Mouse (Mus musculus): ENCODE measurements around the gene Cdc14b. TPM values are rescaled to one million over a fixed set of nuclear protein-coding genes. Genes with fewer than 3 reads are reported as not detected.

Cdc14b gene
- polyA plus RNA-seq, 1 experiment from 2014 or later = 15.2 TPM

DNA sequence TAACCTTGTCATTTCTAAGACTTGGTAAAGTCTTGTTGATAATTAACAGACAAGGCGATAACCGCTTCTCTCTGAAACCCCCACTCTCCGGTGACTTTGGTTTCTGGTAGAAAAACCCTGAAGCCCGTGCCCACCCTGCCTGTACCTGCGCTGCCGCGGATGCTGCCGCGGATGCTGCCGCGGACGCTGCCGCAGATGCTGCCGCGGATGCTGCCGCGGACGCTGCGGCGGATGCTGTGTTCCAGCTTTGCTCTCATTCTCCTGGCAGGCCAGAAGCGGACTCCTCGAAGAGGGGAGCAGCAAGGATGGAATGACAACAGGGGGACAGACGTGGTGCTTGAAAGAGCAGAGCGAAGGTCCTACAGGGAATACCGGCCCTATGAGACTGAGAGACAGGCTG, 105.3 kb downstream of the Cdc14b start:
- ATAC-seq (ENCODE audit: insufficient number of reproducible peaks, low FRiP score, low TSS enrichment, low read depth) = no peak
- Histone ChIP-seq H3K27me3 (no peaks in the 10 kb centered on the region), H3K36me3 (peaks cover 77% of the 10 kb centered on the region), H3K9me3 (replicated peaks) (peaks cover 58% of the 10 kb centered on the region), H3K27ac (replicated peaks) (no peak overlapping the region), H3K4me3 (replicated peaks) (no peak overlapping the region), H3K4me2 (replicated peaks) (no peak overlapping the region), H3K9ac (no peak overlapping the region), H3K4me1 (no peaks in the 10 kb centered on the region)
- WGBS = 97% methylated on average over 25 of the region's 25 CpGs

DNA sequence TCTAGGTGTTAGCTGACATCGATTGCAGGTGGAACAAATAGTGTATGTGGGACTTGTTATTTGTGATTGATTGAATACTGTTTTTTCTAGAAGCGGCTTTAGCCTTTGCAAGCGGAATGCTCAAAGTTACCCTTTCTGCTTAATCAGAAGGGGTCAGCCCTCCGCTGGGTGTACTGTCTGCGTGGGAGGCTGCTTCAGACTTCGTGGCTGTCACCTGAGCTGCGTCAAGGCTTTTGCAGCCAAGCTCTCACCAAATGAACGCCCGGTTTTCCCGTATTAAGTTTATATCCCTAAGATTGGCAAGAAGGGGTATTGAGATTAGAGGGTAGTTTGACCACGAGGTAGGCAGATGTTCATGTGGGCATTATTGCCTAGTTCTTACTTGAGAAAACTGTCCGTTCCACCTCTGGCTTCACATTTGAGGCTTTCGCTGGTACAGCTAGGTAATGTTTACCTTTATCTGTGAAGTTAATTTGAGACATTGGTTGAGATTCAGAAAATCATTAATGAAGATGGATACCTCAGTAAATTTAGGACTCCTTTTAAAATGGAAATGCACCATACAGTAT, 111.9 kb downstream of the Cdc14b start:
- no peak for ATAC-seq (ENCODE audit: insufficient number of reproducible peaks, low FRiP score, low TSS enrichment, low read depth)
- H3K4me1 ChIP-seq = peaks cover 15% of the 10 kb centered on the region
- H3K4me3 ChIP-seq (replicated peaks) = peak overlapping the region; percentile 78
- H3K36me3 ChIP-seq = peaks cover 14% of the 10 kb centered on the region; the same call in 1 of the 2 replicates
- no peak overlapping the region for H3K27ac ChIP-seq (replicated peaks)
- peaks cover 16% of the 10 kb centered on the region; the same call in 1 of the 2 replicates for H3K9me3 ChIP-seq (replicated peaks)
- 37% methylated on average over 13 of the region's 13 CpGs for WGBS
- peak overlapping the region; percentile 96 for H3K4me2 ChIP-seq (replicated peaks)
- peak overlapping the region; percentile 58; the same call in 1 of the 2 replicates for H3K9ac ChIP-seq
- no peaks in the 10 kb centered on the region for H3K27me3 ChIP-seq

DNA sequence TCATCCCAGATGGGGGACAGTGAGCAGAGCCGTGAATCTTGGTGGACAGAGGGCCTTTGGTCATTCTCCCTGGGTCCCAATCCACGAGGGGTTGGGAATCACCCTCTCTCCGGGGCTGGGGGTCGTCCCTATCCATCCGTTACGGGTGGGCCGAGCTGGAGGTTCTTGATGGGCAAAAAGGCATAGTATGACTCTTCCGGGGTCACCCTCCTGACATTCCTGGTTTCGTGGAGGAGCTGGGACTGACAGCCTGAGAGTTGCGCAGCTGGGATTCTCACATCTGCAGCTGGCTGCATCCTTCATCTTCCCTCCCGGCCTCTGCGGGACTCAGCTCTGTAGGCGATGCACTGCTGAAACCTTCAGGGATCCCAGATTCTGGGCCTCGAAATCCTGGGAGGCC, 112.5 kb downstream of the Cdc14b start:
- H3K4me2 ChIP-seq (replicated peaks) = peak overlapping the region; percentile 96
- peak overlapping the region; percentile 58 for H3K9ac ChIP-seq
- no peak overlapping the region for H3K27ac ChIP-seq (replicated peaks)
- H3K4me1 ChIP-seq = peaks cover 15% of the 10 kb centered on the region
- H3K36me3 ChIP-seq = peaks cover 13% of the 10 kb centered on the region; the same call in 1 of the 2 replicates
- H3K27me3 ChIP-seq = no peaks in the 10 kb centered on the region
- H3K4me3 ChIP-seq (replicated peaks) = peak overlapping the region; percentile 78
- ATAC-seq (ENCODE audit: insufficient number of reproducible peaks, low FRiP score, low TSS enrichment, low read depth) = no peak
- 3% methylated on average over 14 of the region's 14 CpGs for WGBS
- H3K9me3 ChIP-seq (replicated peaks) = peaks cover 14% of the 10 kb centered on the region; the same call in 1 of the 2 replicates

DNA sequence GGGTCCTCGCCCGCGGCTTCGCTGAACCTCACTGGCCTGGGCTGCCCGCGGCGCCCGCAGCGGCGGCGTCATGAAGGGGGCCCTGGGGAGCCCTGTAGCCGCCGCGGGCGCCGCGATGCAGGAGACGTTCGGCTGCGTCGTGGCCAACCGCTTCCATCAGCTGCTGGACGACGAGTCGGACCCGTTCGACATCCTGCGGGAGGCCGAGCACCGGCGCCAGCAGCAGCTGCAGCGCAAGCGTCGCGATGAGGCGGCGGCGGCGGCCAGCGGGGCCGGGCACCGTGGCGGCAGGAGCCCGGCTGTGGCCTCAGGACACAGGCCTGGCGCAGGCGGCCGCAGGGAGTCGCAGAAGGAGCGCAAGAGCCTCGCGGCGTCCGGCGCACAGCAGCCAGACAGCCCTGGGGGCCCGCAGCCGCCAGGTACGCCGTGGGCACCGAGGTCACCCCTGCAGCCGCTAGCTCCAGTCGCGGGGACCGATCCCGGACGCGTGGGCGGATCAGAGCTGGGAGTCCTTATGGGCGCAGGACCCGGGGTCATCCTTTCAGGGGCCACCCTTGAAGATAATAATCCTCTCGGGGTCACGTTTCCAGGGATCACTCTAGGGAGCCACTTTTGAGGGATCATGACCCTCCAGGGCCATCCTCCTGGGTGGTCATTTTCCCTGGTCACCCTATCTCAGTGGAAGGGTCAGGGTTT, 113.0 kb downstream of the Cdc14b start:
- Histone ChIP-seq H3K4me3 (replicated peaks) (peak overlapping the region; percentile 78), H3K27ac (replicated peaks) (peak overlapping the region; percentile 85), H3K9ac (peak overlapping the region; percentile 58), H3K36me3 (peaks cover 10% of the 10 kb centered on the region; the same call in 1 of the 2 replicates), H3K4me1 (peaks cover 15% of the 10 kb centered on the region), H3K4me2 (replicated peaks) (peak overlapping the region; percentile 96), H3K9me3 (replicated peaks) (peaks cover 8% of the 10 kb centered on the region; the same call in 1 of the 2 replicates), H3K27me3 (no peaks in the 10 kb centered on the region)
- ATAC-seq (ENCODE audit: insufficient number of reproducible peaks, low FRiP score, low TSS enrichment, low read depth) = peak; percentile 59
- under 1% methylated on average over 71 of the region's 71 CpGs for WGBS

DNA sequence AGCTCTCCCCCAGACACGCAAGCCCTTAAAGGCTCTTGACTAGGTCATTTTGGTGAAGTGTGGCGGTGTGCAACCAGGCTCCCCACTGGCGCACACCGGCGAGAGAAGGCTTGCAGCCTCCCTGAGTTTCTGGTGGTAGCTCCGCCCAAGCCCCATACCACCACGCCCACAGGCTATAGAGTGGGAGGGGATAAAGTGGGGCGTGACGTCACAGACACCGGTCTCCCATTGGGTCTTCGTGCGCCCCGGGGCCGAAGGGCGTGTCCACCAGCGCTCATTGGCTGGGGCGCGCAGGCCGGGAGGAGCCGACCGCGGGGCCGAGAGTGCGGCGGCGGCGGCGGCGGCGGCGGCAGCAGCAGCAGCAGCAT, 113.6 kb downstream of the Cdc14b start, which contains the start of gene Habp4:
Habp4 (plus strand) TSS at position 277 of the 368 bp plus-strand sequence.
- Histone ChIP-seq H3K9ac (peak within 1 kb of the TSS; percentile 58), H3K27me3 (no peaks in the 10 kb centered on the region), H3K36me3 (peaks cover 6% of the 10 kb centered on the region; the same call in 1 of the 2 replicates), H3K27ac (replicated peaks) (peak within 1 kb of the TSS; percentile 85), H3K9me3 (replicated peaks) (0 out of 2 replicates have a peak, but pooled peaks cover 4% of the 10 kb centered on the region), H3K4me2 (replicated peaks) (peak within 1 kb of the TSS; percentile 96), H3K4me1 (peaks cover 15% of the 10 kb centered on the region), H3K4me3 (replicated peaks) (peak within 1 kb of the TSS; percentile 78)
- ATAC-seq (ENCODE audit: insufficient number of reproducible peaks, low FRiP score, low TSS enrichment, low read depth) = peak; percentile 100
- WGBS = under 1% methylated on average over 31 of the region's 31 CpGs

DNA sequence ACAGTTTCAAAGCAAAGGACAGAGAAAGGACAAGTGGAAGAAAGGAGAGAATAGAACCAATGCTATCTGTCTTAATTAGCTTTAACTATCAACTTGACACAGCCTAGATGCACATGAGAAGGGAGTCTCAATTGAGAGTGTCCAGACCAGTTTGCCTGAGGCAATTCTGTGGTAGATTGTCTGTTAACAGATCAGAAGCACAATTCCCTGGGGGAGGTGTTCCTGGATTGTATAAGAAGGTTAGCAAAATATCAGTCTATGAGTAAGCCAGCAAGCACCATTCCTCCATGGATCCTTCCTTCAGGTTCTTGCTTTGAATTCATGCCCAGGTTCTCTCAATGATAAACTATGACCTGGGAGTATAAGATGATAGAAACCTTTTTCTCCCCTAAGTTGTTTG, 118.1 kb downstream of the Cdc14b start:
- Histone ChIP-seq H3K27ac (replicated peaks) (no peak overlapping the region), H3K9me3 (replicated peaks) (no peaks in the 10 kb centered on the region), H3K4me3 (replicated peaks) (no peak overlapping the region), H3K4me2 (replicated peaks) (no peak overlapping the region), H3K27me3 (no peaks in the 10 kb centered on the region), H3K4me1 (peaks cover 18% of the 10 kb centered on the region), H3K9ac (no peak overlapping the region), H3K36me3 (no peaks in the 10 kb centered on the region)
- ATAC-seq (ENCODE audit: insufficient number of reproducible peaks, low FRiP score, low TSS enrichment, low read depth) = no peak

DNA sequence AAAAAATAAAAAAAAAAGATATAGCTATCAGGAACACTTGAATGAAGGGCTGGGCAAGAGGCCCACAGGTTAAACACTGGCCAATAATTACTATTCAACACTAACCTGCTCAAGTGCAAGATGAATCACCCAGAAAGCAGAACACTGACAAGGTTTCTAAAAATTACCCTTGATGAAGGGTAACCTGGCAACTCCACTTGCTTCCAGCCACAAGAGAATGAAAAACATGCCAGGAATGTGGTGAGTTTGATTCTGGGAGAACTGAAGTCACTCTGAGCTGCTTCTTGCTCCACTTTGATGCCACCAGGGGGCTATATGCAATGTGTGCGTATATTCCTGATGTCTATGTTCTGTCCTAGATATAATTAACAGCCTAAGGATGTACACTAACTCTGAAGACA, 119.9 kb downstream of the Cdc14b start:
- no peak overlapping the region for H3K4me3 ChIP-seq (replicated peaks)
- no peaks in the 10 kb centered on the region for H3K9me3 ChIP-seq (replicated peaks)
- peaks cover 23% of the 10 kb centered on the region for H3K4me1 ChIP-seq
- H3K36me3 ChIP-seq = no peaks in the 10 kb centered on the region
- no peak for ATAC-seq (ENCODE audit: insufficient number of reproducible peaks, low FRiP score, low TSS enrichment, low read depth)
- H3K27me3 ChIP-seq = no peaks in the 10 kb centered on the region
- no peak overlapping the region for H3K9ac ChIP-seq
- H3K27ac ChIP-seq (replicated peaks) = no peak overlapping the region
- 9% methylated on average over 1 of the region's 1 CpGs for WGBS
- H3K4me2 ChIP-seq (replicated peaks) = no peak overlapping the region

DNA sequence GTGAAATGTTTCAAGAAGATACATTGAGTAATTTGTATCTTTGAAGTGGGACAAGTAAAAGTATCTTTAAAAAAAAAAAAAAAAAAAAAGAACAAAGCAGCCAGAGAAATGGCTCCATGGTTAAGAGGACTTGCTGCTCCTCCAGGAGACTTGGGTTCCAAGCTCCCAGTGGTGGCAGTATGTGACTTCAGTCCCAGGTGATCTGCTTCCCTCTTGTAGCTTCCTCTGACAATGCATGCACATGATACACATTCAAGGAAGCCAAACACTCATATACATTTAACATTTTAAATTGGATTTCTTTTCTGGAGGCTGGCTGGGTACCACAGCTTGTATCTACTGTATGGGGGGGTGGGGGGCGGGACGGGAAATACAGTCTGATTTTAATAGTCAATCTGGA, 120.4 kb downstream of the Cdc14b start:
- Histone ChIP-seq H3K36me3 (no peaks in the 10 kb centered on the region), H3K4me2 (replicated peaks) (no peak overlapping the region), H3K9ac (no peak overlapping the region), H3K9me3 (replicated peaks) (no peaks in the 10 kb centered on the region), H3K4me3 (replicated peaks) (no peak overlapping the region), H3K4me1 (peaks cover 27% of the 10 kb centered on the region), H3K27me3 (no peaks in the 10 kb centered on the region), H3K27ac (replicated peaks) (no peak overlapping the region)
- 47% methylated on average over 2 of the region's 2 CpGs for WGBS
- ATAC-seq (ENCODE audit: insufficient number of reproducible peaks, low FRiP score, low TSS enrichment, low read depth) = no peak

DNA sequence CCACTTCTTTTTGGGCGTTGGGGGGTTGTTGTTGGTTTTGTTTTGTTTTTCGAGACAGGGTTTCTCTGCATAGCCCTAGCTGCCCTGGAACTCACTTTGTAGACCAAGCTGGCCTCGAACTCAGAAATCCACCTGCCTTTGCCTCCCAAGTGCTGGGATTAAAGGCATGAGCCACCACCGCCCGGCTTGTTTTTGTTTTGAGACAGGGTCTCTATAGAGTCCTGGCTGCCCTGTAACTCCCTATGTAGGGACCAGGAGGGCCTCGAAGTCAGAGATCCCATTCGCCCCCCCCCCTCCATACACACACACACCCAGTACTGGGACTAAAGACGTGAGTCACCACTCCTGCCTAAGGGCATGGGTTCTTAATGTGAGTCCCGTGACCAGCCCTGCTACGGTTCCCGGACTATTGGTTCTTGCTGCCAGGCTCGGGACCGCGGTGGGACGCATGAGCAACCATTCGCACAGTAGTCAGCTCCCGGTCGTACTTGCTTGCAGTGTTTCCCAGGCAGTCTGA, 121.3 kb downstream of the Cdc14b start:
- Histone ChIP-seq H3K4me1 (peaks cover 27% of the 10 kb centered on the region), H3K27ac (replicated peaks) (peak overlapping the region; percentile 65), H3K9me3 (replicated peaks) (no peaks in the 10 kb centered on the region), H3K27me3 (no peaks in the 10 kb centered on the region), H3K4me3 (replicated peaks) (peak overlapping the region; percentile 93), H3K36me3 (no peaks in the 10 kb centered on the region), H3K9ac (peak overlapping the region; percentile 12; the same call in 1 of the 2 replicates), H3K4me2 (replicated peaks) (peak overlapping the region; percentile 97)
- ATAC-seq (ENCODE audit: insufficient number of reproducible peaks, low FRiP score, low TSS enrichment, low read depth) = peak; percentile 17
- WGBS = under 1% methylated on average over 17 of the region's 18 CpGs

DNA sequence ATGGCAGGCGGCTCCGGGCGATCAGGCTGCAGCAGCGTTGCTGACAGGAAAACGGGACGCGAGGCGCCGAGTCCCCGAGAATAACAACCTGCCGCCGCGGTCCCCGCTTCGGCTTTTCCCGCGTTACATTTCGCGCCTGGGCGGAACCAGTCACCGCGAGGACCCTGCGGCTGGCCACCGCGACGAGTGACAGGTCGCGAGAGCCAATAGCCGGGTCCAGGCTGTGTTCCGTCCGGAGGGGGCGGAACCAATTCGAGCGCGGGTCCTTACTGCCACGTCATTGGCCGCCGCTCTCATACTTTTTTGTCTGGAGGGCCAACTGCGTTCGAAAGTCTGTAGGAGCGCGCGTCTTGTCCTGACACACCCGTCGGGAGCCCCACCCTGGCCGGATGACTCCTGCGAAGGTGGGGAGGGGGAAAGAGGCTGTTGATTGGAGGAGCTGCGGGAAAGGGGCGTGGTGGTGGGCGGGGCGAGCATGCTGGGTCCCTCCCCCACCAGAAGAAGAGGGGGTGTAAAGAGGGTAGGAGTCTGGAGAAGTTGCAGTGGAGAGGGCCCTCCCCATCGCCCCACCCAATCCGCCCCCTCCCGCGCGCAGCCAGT, 121.9 kb downstream of the Cdc14b start, which contains the start of gene Zfp367:
Zfp367 (minus strand) TSS at position 120 of the 600 bp plus-strand sequence.
- WGBS = under 1% methylated on average over 56 of the region's 56 CpGs
- Histone ChIP-seq H3K27ac (replicated peaks) (peak within 1 kb of the TSS; percentile 91), H3K4me1 (peaks cover 27% of the 10 kb centered on the region), H3K4me2 (replicated peaks) (peak within 1 kb of the TSS; percentile 97), H3K9ac (peak within 1 kb of the TSS; percentile 60), H3K9me3 (replicated peaks) (no peaks in the 10 kb centered on the region), H3K36me3 (no peaks in the 10 kb centered on the region), H3K27me3 (no peaks in the 10 kb centered on the region), H3K4me3 (replicated peaks) (peak within 1 kb of the TSS; percentile 93)
- ATAC-seq (ENCODE audit: insufficient number of reproducible peaks, low FRiP score, low TSS enrichment, low read depth) = peak; percentile 97

DNA sequence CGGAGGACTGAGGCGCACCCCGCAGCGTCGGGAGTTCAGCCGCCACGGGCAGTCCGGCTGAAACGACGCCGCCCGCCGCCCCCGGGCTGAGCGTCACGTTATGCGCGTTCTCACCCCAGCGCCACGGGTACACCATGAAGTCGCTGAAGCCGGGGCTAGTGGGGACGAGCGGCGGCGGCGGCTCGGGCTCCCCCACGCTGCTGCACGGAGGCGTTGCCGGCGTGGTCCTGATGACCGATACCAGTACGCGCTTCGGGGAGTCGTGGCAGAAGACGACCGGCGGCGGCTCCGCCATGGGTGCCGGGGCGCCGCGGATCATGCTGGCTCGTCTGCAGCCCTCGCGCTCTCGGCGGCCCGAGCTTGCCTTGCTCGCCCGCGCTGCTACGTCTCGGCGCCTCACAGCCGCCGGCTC, 122.4 kb downstream of the Cdc14b start:
- Histone ChIP-seq H3K27ac (replicated peaks) (peak overlapping the region; percentile 91), H3K4me1 (peaks cover 27% of the 10 kb centered on the region), H3K9me3 (replicated peaks) (no peaks in the 10 kb centered on the region), H3K27me3 (no peaks in the 10 kb centered on the region), H3K4me2 (replicated peaks) (peak overlapping the region; percentile 97), H3K36me3 (no peaks in the 10 kb centered on the region), H3K4me3 (replicated peaks) (peak overlapping the region; percentile 93), H3K9ac (peak overlapping the region; percentile 60)
- no peak for ATAC-seq (ENCODE audit: insufficient number of reproducible peaks, low FRiP score, low TSS enrichment, low read depth)
- WGBS = under 1% methylated on average over 61 of the region's 61 CpGs
